Mouse (Mus musculus): ENCODE measurements around the gene Gsto2. TPM values are rescaled to one million over a fixed set of nuclear protein-coding genes. Genes with fewer than 3 reads are reported as not detected.

Gsto2 gene
- total and polyA plus RNA-seq, 3 experiments: 1.6 to 2.7 (median 2.6) TPM

GRCm38 (mm10) chr19:47935530-47935929 lies 70.2 kb downstream of the Gsto2 start:
- Histone ChIP-seq H3K36me3 (ENCODE audit: control insufficient read depth, insufficient read depth, low read length) (no peaks in the 10 kb centered on the region), H3K79me2 (replicated peaks; ENCODE audit: control insufficient read depth, insufficient read depth, low read length) (no peaks in the 10 kb centered on the region), H3K4me3 (no peak overlapping the region), H3K4me1 (ENCODE audit: control insufficient read depth, insufficient read depth, low read length) (no peaks in the 10 kb centered on the region; the same call in 1 of the 2 replicates), H3K9ac (ENCODE audit: low read depth, low read length) (no peak overlapping the region), H3K27me3 (ENCODE audit: control insufficient read depth, insufficient read depth, low read length) (peaks cover 1% of the 10 kb centered on the region; the same call in 1 of the 2 replicates), H3K27ac (no peak overlapping the region)
- intact Hi-C loops (cut with DNase I): no loop called here
- no peak for TF ChIP-seq POLR2A (IDR thresholded peaks at IDR 0.05; ENCODE audit: insufficient read depth, low read depth, low read length)
- no peak for TF ChIP-seq CTCF (IDR thresholded peaks at IDR 0.05)
- no peak for TF ChIP-seq EP300 (IDR thresholded peaks at IDR 0.05; ENCODE audit: insufficient read depth, low read depth, low read length)
- 73% methylated on average over 6 of the region's 6 CpGs for WGBS
- DNase-seq: no peak

Small RNAs within 50 kb of the gene (microRNA-seq; reads per million reads assigned to microRNA genes)
- 0 reads per million in 2 experiments for gene Gm22240

Other genes starting within 250 kb of the Gsto2 start
- under 1 TPM in 1 of 2 experiments, not detected in 1; 0.18 TPM for gene Col17a1, start 173.4 kb upstream of the Gsto2 start, total RNA-seq (2021)
- 0.03 and 0.37 TPM in 2 replicates for gene Col17a1, start 173.4 kb upstream of the Gsto2 start, polyA plus RNA-seq (2012; rRNA removed)
- 10 to 100 TPM; 62.8 to 67.7 TPM for gene Sfr1, start 133.9 kb upstream of the Gsto2 start, total RNA-seq (2021)
- 56.1 and 83.0 TPM in 2 replicates for gene Sfr1, start 133.9 kb upstream of the Gsto2 start, polyA plus RNA-seq (2012; rRNA removed)
- gene Gsto1, start 10.6 kb upstream of the Gsto2 start, total RNA-seq (2021): 100 to 1,000 TPM; 148 to 191 TPM
- 152 and 158 TPM in 2 replicates for gene Gsto1, start 10.6 kb upstream of the Gsto2 start, polyA plus RNA-seq (2012; rRNA removed)
- not detected for gene Cfap43, start 53.8 kb downstream of the Gsto2 start, total RNA-seq (2021)
- gene Cfap43, start 53.8 kb downstream of the Gsto2 start, polyA plus RNA-seq (2012; rRNA removed): 0.26 and 0.86 TPM in 2 replicates
- 10 to 100 TPM in 1 of 2 experiments, 1 to 10 TPM in 1; 8.5 to 11.7 TPM for gene Itprip, start 53.8 kb downstream of the Gsto2 start, total RNA-seq (2021)
- gene Itprip, start 53.8 kb downstream of the Gsto2 start, polyA plus RNA-seq (2012; rRNA removed): 8.1 and 8.6 TPM in 2 replicates
- 1 to 10 TPM; 1.9 to 2.1 TPM for gene Cfap58, start 72.1 kb downstream of the Gsto2 start, total RNA-seq (2021)
- 0.02 TPM in 1 of 2 replicates, not detected in the other for gene Cfap58, start 72.1 kb downstream of the Gsto2 start, polyA plus RNA-seq (2012; rRNA removed)